Comparison of ENCODE assay signal across 23 mouse cellular contexts in the genomic region with DNA sequence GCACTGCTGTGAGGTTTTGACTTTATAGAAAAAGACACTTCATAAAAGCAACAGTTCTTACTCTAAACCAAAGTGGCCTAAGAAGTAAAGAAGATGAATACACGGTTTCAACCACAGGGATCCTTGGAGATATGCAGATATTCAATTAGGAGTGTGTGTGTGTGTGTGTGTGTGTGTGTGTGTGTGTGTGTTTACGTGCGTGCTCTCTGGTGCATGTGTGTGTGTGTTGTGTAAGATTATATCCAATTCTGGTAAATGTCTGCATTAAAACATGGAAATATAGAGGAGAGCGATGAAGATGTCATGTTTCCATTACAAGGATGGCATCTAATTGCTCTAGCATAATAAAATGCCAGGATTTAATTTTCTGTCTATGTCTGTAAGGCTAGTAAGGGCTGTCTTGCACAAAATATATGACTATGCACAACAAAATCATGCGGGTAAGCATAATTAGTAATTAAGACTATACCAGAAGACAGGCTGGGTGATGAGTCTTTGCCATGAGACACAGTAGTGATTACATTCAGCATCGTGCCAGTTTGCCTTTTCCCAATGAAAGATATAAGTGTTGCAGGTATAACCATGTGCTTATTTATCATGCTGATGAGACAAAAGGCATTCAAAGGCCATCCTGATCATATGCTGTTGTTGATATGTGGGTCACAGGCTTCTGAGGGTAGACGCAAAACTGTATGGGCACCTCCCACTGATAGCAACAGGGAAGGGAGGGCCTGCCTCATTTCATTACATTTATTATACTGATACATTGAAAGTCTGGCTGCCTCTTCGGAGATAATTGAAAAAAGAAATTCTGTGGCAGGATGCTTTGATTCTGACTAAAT.
DNase-seq lines count a peak whose midpoint lies in the region; ATAC-seq lines count a peak whose summit lies in the region.
"Had no signal": no experiment of that assay in that cellular context is flagged by ENCODE, and none has a peak within 500 bp of the region (broad histone marks: within the 10 kb centered on the region; RNA-seq: fewer than 3 reads in every experiment).

No protein-coding gene starts in this region.

- H3K4me2 ChIP-seq in forebrain, embryonic 12.5 days = no peak overlapping the region
- no peak overlapping the region for H3K4me2 ChIP-seq in forebrain, embryonic 15.5 days (replicated peaks)
- H3K4me2 ChIP-seq in midbrain, embryonic 13.5 days (replicated peaks) = no peak overlapping the region
- H3K4me2 ChIP-seq in hindbrain, embryonic 16.5 days (ENCODE audit: low read length) = no peak overlapping the region
- H3K4me2 ChIP-seq in neural tube, embryonic 15.5 days = peak overlapping the region; percentile 17
- H3K4me2 ChIP-seq: liver, embryonic 15.5 days; lung, embryonic 15.5 days had no signal

- peaks cover 27% of the 10 kb centered on the region for H3K4me1 ChIP-seq in forebrain, embryonic 12.5 days
- H3K4me1 ChIP-seq in forebrain, embryonic 15.5 days = 0 out of 2 replicates have a peak, but pooled peaks cover 3% of the 10 kb centered on the region
- peaks cover 25% of the 10 kb centered on the region for H3K4me1 ChIP-seq in midbrain, embryonic 13.5 days (replicated peaks)
- H3K4me1 ChIP-seq in midbrain, embryonic 10.5 days = peaks cover 21% of the 10 kb centered on the region
- H3K4me1 ChIP-seq in hindbrain, embryonic 16.5 days (ENCODE audit: control insufficient read depth, insufficient read depth, low read depth, low read length) = peaks cover 14% of the 10 kb centered on the region
- peaks cover 20% of the 10 kb centered on the region for H3K4me1 ChIP-seq in neural tube, embryonic 15.5 days
- H3K4me1 ChIP-seq: liver, embryonic 15.5 days; lung, embryonic 15.5 days; megakaryocyte, embryonic 14.5 days had no signal

- H3K27me3 ChIP-seq in forebrain, embryonic 12.5 days = peaks cover 3% of the 10 kb centered on the region; the same call in 1 of the 2 replicates
- no peaks in the 10 kb centered on the region for H3K27me3 ChIP-seq in forebrain, embryonic 15.5 days
- no peaks in the 10 kb centered on the region for H3K27me3 ChIP-seq in midbrain, embryonic 13.5 days
- H3K27me3 ChIP-seq in midbrain, embryonic 10.5 days (ENCODE audit: low read depth, poor library complexity, severe bottlenecking) = no peaks in the 10 kb centered on the region
- no peaks in the 10 kb centered on the region for H3K27me3 ChIP-seq in hindbrain, embryonic 16.5 days (replicated peaks; ENCODE audit: control insufficient read depth, insufficient read depth, low read length)
- H3K27me3 ChIP-seq in neural tube, embryonic 15.5 days (replicated peaks) = no peaks in the 10 kb centered on the region
- H3K27me3 ChIP-seq: embryonic facial prominence, embryonic 13.5 days; liver, embryonic 15.5 days; lung, embryonic 15.5 days; megakaryocyte, embryonic 14.5 days had no signal

- H3K27ac ChIP-seq in forebrain, embryonic 12.5 days = 0 out of 2 replicates have a peak overlapping the region, but pooled peaks have one; percentile 13
- H3K27ac ChIP-seq in forebrain, embryonic 15.5 days (replicated peaks) = no peak overlapping the region
- H3K27ac ChIP-seq in midbrain, embryonic 13.5 days = peak overlapping the region; percentile 41
- H3K27ac ChIP-seq in midbrain, embryonic 10.5 days (replicated peaks) = no peak overlapping the region
- no peak overlapping the region for H3K27ac ChIP-seq in hindbrain, embryonic 16.5 days (ENCODE audit: low read depth, low read length)
- peak overlapping the region; percentile 54 for H3K27ac ChIP-seq in neural tube, embryonic 15.5 days (replicated peaks)
- H3K27ac ChIP-seq: layer of hippocampus, adult 2 months; limb, embryonic 10.5 days; liver, embryonic 15.5 days; lung, embryonic 15.5 days had no signal

- ATAC-seq in forebrain, embryonic 12.5 days (ENCODE audit: low FRiP score) = 0 out of 2 replicates have a peak, but pooled peaks have one; percentile 43
- no peak for ATAC-seq in forebrain, embryonic 15.5 days (replicated peaks)
- ATAC-seq in midbrain, embryonic 13.5 days = peak; percentile 55; the same call in 1 of the 2 replicates
- ATAC-seq in hindbrain, embryonic 16.5 days = peak; percentile 67
- peak; percentile 77 for ATAC-seq in neural tube, embryonic 15.5 days (ENCODE audit: low FRiP score)
- ATAC-seq: forebrain, embryonic 16.5 days; intestine, embryonic 16.5 days had no signal

- no peaks in the 10 kb centered on the region for H3K9me3 ChIP-seq in forebrain, embryonic 12.5 days
- H3K9me3 ChIP-seq in forebrain, embryonic 15.5 days = no peaks in the 10 kb centered on the region
- no peaks in the 10 kb centered on the region for H3K9me3 ChIP-seq in midbrain, embryonic 13.5 days
- H3K9me3 ChIP-seq in midbrain, embryonic 10.5 days (replicated peaks) = no peaks in the 10 kb centered on the region
- H3K9me3 ChIP-seq in hindbrain, embryonic 16.5 days (ENCODE audit: control insufficient read depth, low read length) = no peaks in the 10 kb centered on the region
- H3K9me3 ChIP-seq in neural tube, embryonic 15.5 days (replicated peaks) = no peaks in the 10 kb centered on the region
- H3K9me3 ChIP-seq: embryonic facial prominence, embryonic 13.5 days; limb, embryonic 10.5 days; liver, embryonic 15.5 days; lung, embryonic 15.5 days had no signal

- no peak overlapping the region for H3K4me3 ChIP-seq in forebrain, embryonic 12.5 days (replicated peaks)
- H3K4me3 ChIP-seq in forebrain, embryonic 15.5 days = no peak overlapping the region
- no peak overlapping the region for H3K4me3 ChIP-seq in midbrain, embryonic 13.5 days (replicated peaks)
- H3K4me3 ChIP-seq in midbrain, embryonic 10.5 days = no peak overlapping the region
- no peak overlapping the region for H3K4me3 ChIP-seq in hindbrain, embryonic 16.5 days (ENCODE audit: low read length)
- H3K4me3 ChIP-seq in neural tube, embryonic 15.5 days (replicated peaks) = no peak overlapping the region
- H3K4me3 ChIP-seq: embryonic facial prominence, embryonic 13.5 days; erythroblast, embryonic 14.5 days; layer of hippocampus, adult 2 months; limb, embryonic 10.5 days; liver, embryonic 15.5 days; lung, embryonic 15.5 days; megakaryocyte, embryonic 14.5 days had no signal

- no peaks in the 10 kb centered on the region for H3K36me3 ChIP-seq in forebrain, embryonic 12.5 days (replicated peaks)
- H3K36me3 ChIP-seq in forebrain, embryonic 15.5 days = no peaks in the 10 kb centered on the region
- no peaks in the 10 kb centered on the region for H3K36me3 ChIP-seq in midbrain, embryonic 13.5 days
- H3K36me3 ChIP-seq in midbrain, embryonic 10.5 days = no peaks in the 10 kb centered on the region
- no peaks in the 10 kb centered on the region for H3K36me3 ChIP-seq in hindbrain, embryonic 16.5 days (ENCODE audit: control insufficient read depth, insufficient read depth, low read length)
- no peaks in the 10 kb centered on the region for H3K36me3 ChIP-seq in neural tube, embryonic 15.5 days
- H3K36me3 ChIP-seq: embryonic facial prominence, embryonic 13.5 days; limb, embryonic 10.5 days; liver, embryonic 15.5 days; lung, embryonic 15.5 days had no signal

- 80% methylated on average over 8 of the region's 8 CpGs for WGBS in forebrain, embryonic 12.5 days
- whole genome bisulfite sequencing in forebrain, embryonic 15.5 days = 67% methylated on average over 8 of the region's 8 CpGs
- WGBS in midbrain, embryonic 13.5 days = 64% methylated on average over 8 of the region's 8 CpGs
- WGBS in midbrain, embryonic 10.5 days = 92% methylated on average over 8 of the region's 8 CpGs
- 49% methylated on average over 8 of the region's 8 CpGs for WGBS in hindbrain, embryonic 16.5 days
- WGBS in neural tube, embryonic 15.5 days = 37% methylated on average over 8 of the region's 8 CpGs

- no peak for DNase-seq in midbrain, embryonic 10.5 days (ENCODE audit: low spot score)
- no peak for DNase-seq in right cerebral cortex, adult 2 months (ENCODE audit: low spot score in 2 of 2)
- DNase-seq: cerebellum, adult 18-20 months; gastrocnemius, postnatal 36 days; kidney, adult 9 months; kidney, postnatal 25 days; liver; lung, postnatal 36 days; thymus, postnatal 25 days had no signal

- H3K9ac ChIP-seq in forebrain, embryonic 12.5 days = no peak overlapping the region
- H3K9ac ChIP-seq in forebrain, embryonic 15.5 days (replicated peaks) = no peak overlapping the region
- no peak overlapping the region for H3K9ac ChIP-seq in midbrain, embryonic 13.5 days (replicated peaks)
- H3K9ac ChIP-seq in hindbrain, embryonic 16.5 days (ENCODE audit: low read depth, low read length) = no peak overlapping the region
- no peak overlapping the region for H3K9ac ChIP-seq in neural tube, embryonic 15.5 days (replicated peaks)
- H3K9ac ChIP-seq: embryonic facial prominence, embryonic 13.5 days; liver, embryonic 15.5 days; lung, embryonic 15.5 days had no signal

Comparison
In these comparisons a context has a peak if more than half of its experiments do, and no peak if none do; other contexts are left out.
1. H3K27ac ChIP-seq: peak in forebrain, embryonic 12.5 days (single experiment), midbrain, embryonic 13.5 days (single experiment) and neural tube, embryonic 15.5 days (single experiment); none in forebrain, embryonic 15.5 days (single experiment), midbrain, embryonic 10.5 days (single experiment) and hindbrain, embryonic 16.5 days (single experiment).